Mouse (Mus musculus): ENCODE results near the gene Aktip.

GRCm38 (mm10) chr8:91098106-91098505, 101.7 kb downstream of the Aktip start:
- TF ChIP-seq EP300 (IDR thresholded peaks at IDR 0.05; ENCODE audit: low read length) (no peak), ZC3H11A (IDR thresholded peaks at IDR 0.05; ENCODE audit: low read depth, low read length) (no peak), CTCF (conservative IDR thresholded peaks at IDR 0.05 in 1 of 2, IDR thresholded peaks at IDR 0.05 in 1 of 2; ENCODE audit: low read depth in 2 of 2, low read length in 2 of 2) (no peak), POLR2A (IDR thresholded peaks at IDR 0.05; ENCODE audit: low read depth, low read length) (no peak), MXI1 (IDR thresholded peaks at IDR 0.05; ENCODE audit: low read depth, low read length) (no peak)
